Mouse (Mus musculus) lung, postnatal 0 days (tissue): ENCODE data around the gene Zdhhc14. TPM values are rescaled to one million over a fixed set of nuclear protein-coding genes. Genes with fewer than 3 reads are reported as not detected.
"Not testable (repeated sequence)": the region's sequence is repeated elsewhere in the genome, so short reads cannot be mapped to it uniquely, and the experiment has no call there.

Source experiments
- ATAC-seq: fragments of 200-750 bp; cut with Nextera tagmentation; 2 replicates; pipeline ENCODE4 v1.8.0; 2017; ENCODE audit warnings: moderate library complexity
- DNase-seq: peaks from one replicate; pipeline ENCODE4 v3.0.0-alpha.2; 2016; ENCODE audit warnings: low spot score
- H3K27ac ChIP-seq: fragments of 300-500 bp; sonication (generic); 2 replicates; pipeline ENCODE4 v1.5.1; 2014; ENCODE audit warnings: antibody characterized with exemption, mild to moderate bottlenecking, low read length, mixed read lengths
- H3K27me3 ChIP-seq: fragments of 300-500 bp; sonication (generic); replicated peaks from 2 replicates; pipeline ENCODE4 v1.6.1; 2014; ENCODE audit warnings: low read length, mixed read lengths; ENCODE audit not compliant: insufficient read depth
- H3K36me3 ChIP-seq: fragments of 300-500 bp; sonication (generic); 2 replicates; pipeline ENCODE4 v1.6.1; 2014; ENCODE audit warnings: low read length, mixed read lengths; ENCODE audit not compliant: insufficient read depth
- H3K4me1 ChIP-seq: fragments of 300-500 bp; sonication (generic); 2 replicates; pipeline ENCODE4 v1.6.1; 2014; ENCODE audit warnings: antibody characterized with exemption, low read depth, low read length, mixed read lengths; ENCODE audit not compliant: insufficient read depth
- H3K4me2 ChIP-seq: fragments of 300-500 bp; sonication (generic); replicated peaks from 2 replicates; pipeline ENCODE4 v1.6.1; 2014; ENCODE audit warnings: low read depth, mild to moderate bottlenecking, low read length, moderate library complexity, mixed read lengths
- H3K4me3 ChIP-seq: fragments of 300-500 bp; sonication (generic); 2 replicates; pipeline ENCODE4 v1.5.1; 2014; ENCODE audit warnings: low read depth, low read length
- H3K9ac ChIP-seq: fragments of 300-500 bp; sonication (generic); replicated peaks from 2 replicates; pipeline ENCODE4 v1.6.1; 2014; ENCODE audit warnings: low read depth, mild to moderate bottlenecking
- H3K9me3 ChIP-seq: fragments of 300-500 bp; sonication (generic); 2 replicates; pipeline ENCODE4 v1.6.1; 2016; ENCODE audit warnings: low read length, mixed read lengths
- CTCF ChIP-seq: IDR thresholded peaks from 2 replicates; pipeline ENCODE4 v1.5.1; 2016; ENCODE audit warnings: antibody characterized with exemption, mild to moderate bottlenecking
- EP300 ChIP-seq: IDR thresholded peaks from 2 replicates; pipeline ENCODE4 v1.6.1; 2016; ENCODE audit warnings: antibody characterized with exemption, mild to moderate bottlenecking, control low read depth
- whole genome bisulfite sequencing: fragments of 180-500 bp; shearing (Covaris S2); extraction: QIAGEN DNeasy Blood & Tissue Kit; methylation state at CpG from one replicate; pipeline ENCODE4 v1.1.7; 2014; 5-methylcytosine and 5-hydroxymethylcytosine counted together
- polyA plus RNA-seq: library from polyadenylated mRNA; unstranded; fragments of >200 nt; fragmentation: Nextera tagmentation; extraction: Ambion mirVana; gene quantifications from 2 replicates; pipeline ENCODE4 v1.2.1, GENCODE M21; 2015

The Zdhhc14 gene
- polyA plus RNA-seq, 1 experiment from 2014 or later = 4.2 TPM

DNA sequence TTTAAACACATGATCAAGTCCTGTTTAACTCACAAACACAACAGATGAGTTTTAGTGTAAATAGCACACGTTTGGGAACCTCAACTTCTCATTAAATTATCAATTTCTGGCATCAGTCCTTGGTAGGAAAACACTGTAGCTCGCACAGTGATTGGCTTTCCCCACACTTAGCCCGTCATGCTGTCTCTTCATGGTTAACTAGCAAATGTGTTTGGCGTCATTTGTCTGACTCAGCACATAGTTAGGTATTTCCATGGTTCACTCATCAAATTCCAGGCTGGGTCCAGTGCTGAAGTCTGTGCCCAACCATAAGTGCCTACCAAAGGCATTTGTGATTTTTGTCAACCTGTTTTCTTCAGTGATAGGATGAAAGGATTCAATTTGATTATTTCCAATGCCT lies 119.9 kb downstream of the Zdhhc14 start:
- ATAC-seq (no peak), DNase-seq (no peak)
- no peaks in the 10 kb centered on the region for H3K9me3 ChIP-seq
- H3K27me3 ChIP-seq = no peaks in the 10 kb centered on the region
- no peak overlapping the region for H3K4me3 ChIP-seq
- H3K4me2 ChIP-seq = no peak overlapping the region
- 64% methylated on average over 4 of the region's 4 CpGs for WGBS
- TF ChIP-seq CTCF (no peak), EP300 (no peak)
- no peaks in the 10 kb centered on the region for H3K36me3 ChIP-seq
- H3K4me1 ChIP-seq = no peaks in the 10 kb centered on the region
- H3K27ac ChIP-seq = no peak overlapping the region
- no peak overlapping the region for H3K9ac ChIP-seq

DNA sequence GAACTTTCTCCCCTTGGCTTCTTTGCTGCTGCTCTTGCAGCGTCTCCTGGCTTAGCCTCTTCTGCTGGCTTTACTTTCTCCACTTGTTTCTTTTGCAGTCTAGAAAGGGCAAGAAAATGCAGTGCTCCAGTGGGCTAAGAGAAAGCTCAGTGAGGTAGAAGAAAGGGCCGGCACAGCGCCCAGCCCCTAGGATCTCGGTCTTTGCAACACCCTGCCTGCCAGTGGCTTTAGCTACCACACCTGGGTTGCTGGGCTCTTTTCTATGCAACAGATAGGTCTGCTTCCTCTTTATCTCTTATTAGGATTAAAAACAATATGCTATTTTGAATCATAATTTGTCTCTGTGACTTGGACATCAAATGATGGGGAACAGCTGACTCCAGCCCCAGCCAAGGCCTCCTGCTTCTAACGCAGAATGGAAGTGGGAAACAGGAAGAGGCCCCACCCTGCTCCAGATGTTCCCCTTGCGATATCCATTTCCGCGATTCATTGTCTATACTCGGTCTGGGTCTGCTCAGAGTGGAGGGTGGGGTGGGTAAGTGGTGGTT lies 122.5 kb downstream of the Zdhhc14 start:
- H3K4me2 ChIP-seq = no peak overlapping the region
- WGBS = 39% methylated on average over 9 of the region's 9 CpGs
- H3K9ac ChIP-seq = no peak overlapping the region
- no peak overlapping the region for H3K4me3 ChIP-seq
- no peaks in the 10 kb centered on the region for H3K27me3 ChIP-seq
- no peaks in the 10 kb centered on the region for H3K4me1 ChIP-seq
- no peaks in the 10 kb centered on the region for H3K36me3 ChIP-seq
- H3K27ac ChIP-seq = peak overlapping the region; percentile 68
- peak; percentile 94 for ATAC-seq
- DNase-seq = peak; percentile 57
- no peak for TF ChIP-seq CTCF
- TF ChIP-seq EP300 = peak; percentile 90
- H3K9me3 ChIP-seq = no peaks in the 10 kb centered on the region

DNA sequence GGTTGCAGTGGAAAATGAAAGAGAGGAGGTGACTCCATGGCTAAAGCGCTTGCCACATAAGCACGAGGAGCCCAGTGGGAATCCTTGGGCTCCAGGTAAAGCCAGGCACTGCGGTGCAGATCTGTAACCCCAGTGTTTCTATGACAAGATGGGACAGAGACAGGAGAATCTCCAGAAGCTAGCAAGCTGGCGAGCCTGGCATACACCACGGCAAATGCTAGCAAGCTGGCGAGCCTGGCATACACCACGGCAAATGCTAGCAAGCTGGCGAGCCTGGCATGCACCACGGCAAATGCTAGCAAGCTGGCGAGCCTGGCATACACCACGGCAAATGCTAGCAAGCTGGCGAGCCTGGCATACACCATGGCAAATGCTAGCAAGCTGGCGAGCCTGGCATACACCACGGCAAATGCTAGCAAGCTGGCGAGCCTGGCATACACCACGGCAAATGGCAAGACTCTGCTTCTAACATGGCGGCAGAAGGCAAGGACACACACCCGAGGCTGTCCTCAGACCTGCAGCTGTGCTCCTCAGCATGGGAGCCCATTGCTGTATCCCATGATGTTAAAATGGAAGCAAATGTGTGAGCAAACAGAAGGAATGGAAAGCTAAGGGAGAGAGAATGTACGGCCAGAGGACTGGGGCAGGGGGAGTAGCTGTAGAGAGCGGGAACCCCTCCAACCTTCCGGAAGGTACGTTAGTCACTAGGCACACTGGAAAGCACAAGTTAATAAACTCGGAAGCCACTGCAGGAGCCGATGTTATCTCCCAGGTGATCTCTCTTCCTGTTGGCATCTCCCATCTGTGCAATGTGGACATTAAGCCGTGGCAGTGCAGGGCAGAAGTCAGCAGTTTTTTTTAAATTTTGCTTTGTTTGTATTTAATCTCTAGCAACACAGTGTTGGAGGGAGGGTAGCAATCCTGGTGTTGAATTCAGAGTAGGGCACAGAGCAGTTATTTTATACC lies 129.6 kb downstream of the Zdhhc14 start:
- no peaks in the 10 kb centered on the region for H3K27me3 ChIP-seq
- ATAC-seq (no peak), DNase-seq (no peak)
- H3K9me3 ChIP-seq = no peaks in the 10 kb centered on the region
- 82% methylated on average over 25 of the region's 25 CpGs for WGBS
- TF ChIP-seq EP300 (no peak), CTCF (no peak)
- no peaks in the 10 kb centered on the region for H3K36me3 ChIP-seq
- 0 out of 2 replicates have a peak, but pooled peaks cover 4% of the 10 kb centered on the region for H3K4me1 ChIP-seq
- H3K4me2 ChIP-seq = no peak overlapping the region
- H3K27ac ChIP-seq = no peak overlapping the region
- no peak overlapping the region for H3K4me3 ChIP-seq
- no peak overlapping the region for H3K9ac ChIP-seq

DNA sequence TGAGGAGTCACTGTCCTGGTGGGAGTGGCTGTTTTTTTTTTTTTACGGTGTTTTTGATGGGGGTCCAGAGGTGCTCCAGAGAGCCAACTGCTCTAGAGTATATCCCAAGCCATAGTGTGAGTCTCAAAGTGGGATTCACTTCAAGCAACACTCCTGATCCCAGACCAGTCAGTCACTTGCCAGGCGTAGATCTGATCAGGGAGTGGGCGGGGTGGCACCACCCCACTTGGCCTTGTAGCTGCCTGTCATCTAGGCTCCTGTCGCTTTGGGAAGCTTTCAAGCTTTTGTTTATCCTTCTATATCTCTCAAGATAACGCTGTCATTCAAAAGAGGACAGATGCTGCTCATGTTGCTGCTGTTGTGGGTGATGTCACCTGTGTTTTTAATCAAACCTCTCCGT lies 130.4 kb downstream of the Zdhhc14 start:
- peak; percentile 68 for ATAC-seq
- Histone ChIP-seq H3K4me2 (no peak overlapping the region), H3K36me3 (no peaks in the 10 kb centered on the region), H3K4me3 (no peak overlapping the region), H3K9ac (no peak overlapping the region), H3K9me3 (no peaks in the 10 kb centered on the region), H3K4me1 (0 out of 2 replicates have a peak, but pooled peaks cover 4% of the 10 kb centered on the region), H3K27me3 (no peaks in the 10 kb centered on the region), H3K27ac (no peak overlapping the region)
- no peak for DNase-seq
- 30% methylated on average over 6 of the region's 6 CpGs for WGBS
- TF ChIP-seq CTCF (no peak), EP300 (no peak)

DNA sequence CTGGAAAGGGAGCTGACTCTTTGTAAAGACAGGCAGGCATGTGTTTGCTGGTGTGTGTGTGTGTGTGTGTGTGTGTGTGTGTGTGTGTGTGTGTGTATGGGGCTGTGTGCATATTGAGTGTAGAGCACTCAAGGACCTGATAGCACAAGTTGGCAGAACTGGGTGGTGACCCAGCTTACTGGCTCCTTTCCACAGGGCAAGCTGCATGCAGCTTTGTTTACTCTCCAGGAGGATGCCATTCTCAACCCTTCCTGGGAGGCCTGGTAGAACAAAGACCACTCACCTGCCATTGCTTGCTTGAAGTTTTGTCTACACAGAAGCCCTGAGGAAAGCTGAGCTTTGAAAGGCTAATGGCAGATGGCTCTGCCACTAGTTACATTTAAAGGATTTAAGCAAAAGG lies 130.8 kb downstream of the Zdhhc14 start:
- Histone ChIP-seq H3K9ac (no peak overlapping the region), H3K9me3 (no peaks in the 10 kb centered on the region), H3K27ac (no peak overlapping the region), H3K4me2 (no peak overlapping the region), H3K27me3 (no peaks in the 10 kb centered on the region), H3K4me3 (no peak overlapping the region), H3K4me1 (0 out of 2 replicates have a peak, but pooled peaks cover 4% of the 10 kb centered on the region), H3K36me3 (no peaks in the 10 kb centered on the region)
- ATAC-seq = peak; percentile 91
- DNase-seq = peak; percentile 44
- TF ChIP-seq EP300 = no peak
- no peak for TF ChIP-seq CTCF

DNA sequence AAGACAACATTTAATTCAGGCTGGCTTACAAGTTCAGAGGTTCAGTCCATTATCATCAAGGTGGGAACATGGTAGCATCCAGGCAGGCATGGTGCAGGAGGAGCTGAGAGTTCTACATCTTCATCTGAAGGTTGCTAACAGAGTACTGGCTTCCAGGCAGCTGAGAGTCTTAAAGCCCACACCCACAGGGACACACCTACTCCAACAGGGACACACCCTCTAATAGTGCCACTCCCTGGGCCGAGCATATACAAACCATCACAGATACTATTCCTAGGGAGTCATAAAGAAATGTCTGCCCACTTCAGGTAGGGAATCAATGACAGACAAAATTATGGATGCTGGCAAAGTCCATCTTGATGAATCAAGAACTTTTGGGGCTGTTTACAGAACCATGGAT lies 132.5 kb downstream of the Zdhhc14 start:
- ATAC-seq, DNase-seq: not testable (repeated sequence)

More for the DNA sequence above, 132.5 kb downstream of the Zdhhc14 start:
- H3K27ac ChIP-seq, H3K4me2 ChIP-seq, H3K4me3 ChIP-seq, H3K4me1 ChIP-seq, H3K27me3 ChIP-seq, H3K36me3 ChIP-seq, H3K9ac ChIP-seq, H3K9me3 ChIP-seq: not testable (repeated sequence)
- 33% methylated on average over 1 of the region's 1 CpGs for WGBS
